Mouse (Mus musculus) c-Kit-positive CD71-negative TER-119-negative erythroid progenitor cells, embryonic 14.5 days (primary cell): ENCODE measurements around the gene Sirt6.
A peak's percentile ranks its signal among the peaks of the same experiment; 100 is the strongest.

ENCODE experiments used
- DNase-seq: peaks from one replicate; pipeline ENCODE4 v3.0.0-alpha.2; 2013; ENCODE audit warnings: low read depth

The Sirt6 gene

GRCm38 (mm10) chr10:81623441-81623840 lies 4.2 kb downstream of the Sirt6 start:
- DNase-seq: no peak

GRCm38 (mm10) chr10:81620786-81621185 lies 6.8 kb downstream of the Sirt6 start:
- DNase-seq: no peak

GRCm38 (mm10) chr10:81619976-81620375 lies 7.6 kb downstream of the Sirt6 start:
- no peak for DNase-seq

GRCm38 (mm10) chr10:81615486-81615885 lies 12.1 kb downstream of the Sirt6 start:
- no peak for DNase-seq

- no peak for DNase-seq
Measured at GRCm38 (mm10) chr10:81612779-81613178, 14.8 kb downstream of the Sirt6 start.

- DNase-seq: no peak
Measured at GRCm38 (mm10) chr10:81608308-81608707, 19.3 kb downstream of the Sirt6 start.

- peak; percentile 92 for DNase-seq
Measured at GRCm38 (mm10) chr10:81605974-81606751, 21.4 kb downstream of the Sirt6 start, which contains the start of gene BC025920. BC025920 (plus strand) TSS chr10:81606270.

GRCm38 (mm10) chr10:81605666-81605973 lies 22.0 kb downstream of the Sirt6 start:
- no peak for DNase-seq

- peak; percentile 92 for DNase-seq
Measured at GRCm38 (mm10) chr10:81604968-81605665, 22.5 kb downstream of the Sirt6 start.

- no peak for DNase-seq
Measured at GRCm38 (mm10) chr10:81604019-81604967, 23.3 kb downstream of the Sirt6 start.

- DNase-seq: no peak
Measured at GRCm38 (mm10) chr10:81602741-81603151, 24.9 kb downstream of the Sirt6 start.

- DNase-seq: no peak
Measured at GRCm38 (mm10) chr10:81601396-81601905, 26.1 kb downstream of the Sirt6 start.

GRCm38 (mm10) chr10:81600738-81601203 lies 26.8 kb downstream of the Sirt6 start, which contains the start of gene Tle6:
Tle6 (minus strand) TSS chr10:81601073.
- DNase-seq: peak; percentile 93

- DNase-seq: no peak
Measured at GRCm38 (mm10) chr10:81600096-81600495, 27.5 kb downstream of the Sirt6 start.

- DNase-seq: no peak
Measured at GRCm38 (mm10) chr10:81599630-81600029, 28.0 kb downstream of the Sirt6 start.

- no peak for DNase-seq
Measured at GRCm38 (mm10) chr10:81598871-81599270, 28.7 kb downstream of the Sirt6 start.

GRCm38 (mm10) chr10:81598342-81598741 lies 29.3 kb downstream of the Sirt6 start:
- no peak for DNase-seq

GRCm38 (mm10) chr10:81597137-81597950 lies 30.3 kb downstream of the Sirt6 start:
- peak; percentile 24 for DNase-seq

GRCm38 (mm10) chr10:81596611-81597010 lies 31.0 kb downstream of the Sirt6 start:
- DNase-seq: no peak

GRCm38 (mm10) chr10:81595599-81595998 lies 32.0 kb downstream of the Sirt6 start:
- no peak for DNase-seq

- no peak for DNase-seq
Measured at GRCm38 (mm10) chr10:81593935-81594334, 33.7 kb downstream of the Sirt6 start.
